Mouse (Mus musculus) gastrocnemius, adult 2 months (tissue): ENCODE measurements around the gene Wdr46. TPM values are rescaled to one million over a fixed set of nuclear protein-coding genes. Genes with fewer than 3 reads are reported as not detected.
A peak's percentile ranks its signal among the peaks of the same experiment; 100 is the strongest.

Experiments
- DNase-seq: peaks from one replicate; pipeline ENCODE4 v3.0.0; 2022
- H3K27ac ChIP-seq: fragments of 200-600 bp; 2 replicates; pipeline ENCODE4 v1.8.1; 2022; ENCODE audit warnings: mild to moderate bottlenecking
- H3K4me3 ChIP-seq: fragments of 200-600 bp; 2 replicates; pipeline ENCODE4 v1.8.1; 2022; ENCODE audit warnings: mild to moderate bottlenecking, moderate library complexity
- CTCF ChIP-seq: fragments of 200-600 bp; IDR thresholded peaks from 2 replicates; pipeline ENCODE4 v1.8.1; 2022; ENCODE audit warnings: antibody characterized with exemption, mild to moderate bottlenecking, moderate library complexity
- intact Hi-C: fragments of 180-260 bp; cut with DNase I; formaldehyde crosslinking; loops from one replicate; pipeline ENCODE4 v1.15.1; 2025
- total RNA-seq, 2 experiments: library from RNA; stranded (reverse); gene quantifications; 2 replicates each; pipeline ENCODE4 v1.2.3; 2021

The Wdr46 gene
- total RNA-seq, 2 experiments from 2014 or later, result 8.6 to 8.8 TPM

DNA sequence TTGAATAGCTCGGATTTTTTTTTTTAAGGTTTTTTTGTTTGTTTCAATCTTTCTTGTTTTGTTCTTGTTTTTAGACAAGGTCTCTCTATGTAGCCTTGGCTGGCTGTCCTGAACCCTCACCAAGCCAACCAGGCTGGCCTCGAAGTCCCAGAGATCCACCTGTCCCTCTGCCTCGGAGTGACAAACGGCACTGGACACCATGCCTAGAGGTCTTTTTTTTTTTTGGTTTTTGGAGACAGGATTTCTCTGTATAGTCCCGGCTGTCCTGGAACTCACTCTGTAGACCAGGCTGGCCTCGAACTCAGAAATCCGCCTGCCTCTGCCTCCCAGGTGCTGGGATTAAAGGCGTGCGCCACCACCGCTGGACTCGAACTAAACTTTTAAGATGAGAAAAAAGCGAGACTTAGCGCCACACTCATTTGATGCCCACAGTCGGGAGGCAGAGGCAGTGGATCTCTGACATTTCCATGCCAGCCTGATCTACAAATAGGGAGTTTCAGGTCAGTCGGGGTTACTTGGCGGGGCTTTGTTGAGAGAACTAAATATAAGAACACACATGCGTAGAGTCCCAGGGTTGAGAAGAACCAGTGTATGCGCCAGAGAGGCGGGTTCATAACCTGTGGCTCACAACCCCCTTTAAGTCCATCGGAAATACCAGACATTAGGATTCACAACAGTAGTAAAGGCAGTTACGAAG is 12.1 kb upstream of the Wdr46 start:
- H3K4me3 ChIP-seq, result peak overlapping the region; percentile 77
- intact Hi-C loops, result no loop called here
- no peak for TF ChIP-seq CTCF
- no peak for DNase-seq
- H3K27ac ChIP-seq, result peak overlapping the region; percentile 94

DNA sequence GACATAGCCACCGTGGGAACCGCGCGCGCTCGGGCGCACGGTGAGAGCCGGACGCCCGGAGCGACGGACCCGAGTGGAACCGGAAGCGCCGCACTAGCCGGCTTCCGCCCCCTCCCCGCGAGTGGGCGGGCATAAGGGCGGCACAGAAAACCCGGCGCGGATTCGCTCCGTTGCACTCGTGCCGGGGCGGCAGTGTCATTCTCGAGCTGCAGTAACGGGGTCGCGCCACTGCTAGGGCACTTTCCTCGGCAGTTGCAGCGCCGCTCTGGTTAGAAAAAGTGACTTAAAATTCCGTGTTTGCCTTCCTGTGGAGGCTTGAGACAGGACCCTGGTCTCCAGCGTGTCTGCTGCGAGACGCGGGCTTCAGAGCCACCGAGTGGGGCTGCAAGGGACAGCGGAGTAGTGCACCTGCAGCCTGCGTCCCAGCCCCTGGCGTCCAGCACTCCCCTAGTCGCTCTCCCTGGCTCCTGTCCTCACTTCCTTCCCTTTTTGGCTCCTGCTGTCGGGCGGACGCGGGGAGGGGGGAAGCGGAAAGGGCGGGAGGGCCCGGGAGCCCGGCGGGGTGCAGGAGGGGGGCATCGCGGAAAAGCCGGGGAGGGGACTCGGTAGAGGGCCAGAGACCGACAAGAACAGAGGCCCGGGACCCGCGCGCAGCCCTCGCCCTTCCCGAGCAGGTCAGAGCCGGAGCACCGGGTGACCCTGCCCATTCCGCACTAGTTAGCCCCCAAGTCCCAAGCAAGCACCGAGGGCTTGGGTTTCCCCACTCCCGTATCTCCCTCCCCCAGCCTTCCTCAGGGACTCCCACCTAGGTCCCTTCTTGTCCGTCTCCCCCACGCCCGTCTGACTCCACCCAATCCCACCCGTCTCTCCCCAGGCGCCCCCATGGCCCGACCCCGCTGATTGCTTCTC is 10.8 kb upstream of the Wdr46 start, which contains the start of gene Rgl2:
TSS of gene Rgl2 (plus strand) at position 173 of the 909 bp plus-strand sequence.
- TF ChIP-seq CTCF, result peak; percentile 44
- H3K27ac ChIP-seq, result peak within 1 kb of the TSS; percentile 94
- peak; percentile 96 for DNase-seq
- intact Hi-C loops, result no loop called here
- peak within 1 kb of the TSS; percentile 77 for H3K4me3 ChIP-seq

DNA sequence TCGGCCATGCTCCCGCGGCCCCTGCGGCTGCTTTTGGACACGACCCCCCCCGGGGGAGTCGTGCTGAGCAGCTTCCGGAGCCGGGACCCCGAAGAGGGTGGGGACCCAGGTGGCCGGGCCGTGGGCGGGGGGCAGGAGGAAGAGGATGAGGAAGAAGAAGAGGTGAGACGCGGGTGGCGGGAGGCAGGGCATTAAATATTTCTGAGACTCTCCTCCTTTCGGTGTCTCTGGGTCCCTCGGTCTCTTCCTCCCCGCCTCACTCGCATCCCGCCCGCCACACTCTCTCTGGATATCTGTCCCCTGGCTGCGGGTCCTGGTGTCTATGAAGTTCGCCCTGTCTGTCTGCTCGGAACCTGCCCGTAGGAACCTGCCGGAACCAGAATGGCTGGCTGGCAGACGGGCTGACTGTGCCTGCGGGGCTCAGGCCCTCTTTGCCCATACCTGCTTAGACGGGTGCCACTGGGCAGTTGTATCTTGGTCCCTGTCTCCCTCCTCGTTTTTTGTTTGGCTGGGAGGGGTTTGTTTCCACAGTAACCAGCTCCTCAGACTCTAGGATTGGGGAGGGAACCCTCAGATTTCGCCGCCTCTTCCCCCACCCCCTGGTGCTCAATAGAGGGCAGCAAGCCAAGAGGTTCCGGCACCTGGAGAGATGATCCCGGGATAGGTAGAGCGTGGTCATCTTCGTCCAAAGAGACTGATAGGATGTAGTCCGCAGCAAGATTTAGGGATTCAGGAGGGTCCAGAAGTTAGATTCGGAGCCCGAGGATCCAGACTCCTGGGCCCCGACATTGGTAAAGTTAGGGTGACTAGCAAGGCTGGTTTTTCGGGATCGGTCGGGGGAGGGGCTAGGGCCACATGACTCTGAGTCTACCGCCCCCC is 9.9 kb upstream of the Wdr46 start:
- H3K27ac ChIP-seq, result peak overlapping the region; percentile 94
- DNase-seq, result peak; percentile 63
- no peak for TF ChIP-seq CTCF
- intact Hi-C loops, result no loop called here
- H3K4me3 ChIP-seq, result peak overlapping the region; percentile 77

DNA sequence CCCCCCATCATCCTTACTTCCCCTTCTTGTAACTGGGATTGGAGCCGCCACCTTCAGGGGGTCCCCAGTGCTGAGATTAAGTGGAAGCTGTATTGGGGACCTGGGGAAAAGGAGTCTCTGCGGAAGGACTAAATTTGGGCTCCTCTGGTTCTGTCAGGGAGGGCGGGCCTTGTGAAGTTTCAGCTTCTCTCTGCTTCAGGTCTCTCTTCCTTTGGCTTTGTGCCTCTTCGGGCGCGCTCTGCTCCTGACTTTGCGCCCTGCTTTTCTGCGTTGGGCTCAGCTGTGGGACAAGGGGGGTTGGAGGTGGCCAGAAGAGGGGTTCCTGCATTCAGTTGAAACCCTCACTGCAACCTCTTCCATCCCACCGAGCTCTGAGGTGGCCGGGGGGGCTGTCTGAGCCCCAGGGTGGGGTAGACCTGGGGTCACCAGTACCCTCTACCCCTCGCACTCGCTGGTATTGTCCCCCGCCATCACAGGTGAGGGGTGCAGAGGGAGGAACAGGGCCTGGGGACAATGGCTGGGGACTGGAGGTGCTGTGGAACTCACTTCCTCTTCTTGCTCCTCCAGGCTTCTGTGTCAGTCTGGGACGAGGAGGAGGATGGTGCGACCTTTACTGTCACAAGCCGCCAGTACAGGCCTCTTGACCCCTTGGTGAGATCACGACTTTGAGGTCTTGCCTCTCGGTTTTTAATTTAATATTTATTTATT is 9.1 kb upstream of the Wdr46 start:
- intact Hi-C loops, result no loop called here
- Histone ChIP-seq H3K4me3 (peak overlapping the region; percentile 77), H3K27ac (peak overlapping the region; percentile 94)
- DNase-seq, result no peak
- no peak for TF ChIP-seq CTCF

DNA sequence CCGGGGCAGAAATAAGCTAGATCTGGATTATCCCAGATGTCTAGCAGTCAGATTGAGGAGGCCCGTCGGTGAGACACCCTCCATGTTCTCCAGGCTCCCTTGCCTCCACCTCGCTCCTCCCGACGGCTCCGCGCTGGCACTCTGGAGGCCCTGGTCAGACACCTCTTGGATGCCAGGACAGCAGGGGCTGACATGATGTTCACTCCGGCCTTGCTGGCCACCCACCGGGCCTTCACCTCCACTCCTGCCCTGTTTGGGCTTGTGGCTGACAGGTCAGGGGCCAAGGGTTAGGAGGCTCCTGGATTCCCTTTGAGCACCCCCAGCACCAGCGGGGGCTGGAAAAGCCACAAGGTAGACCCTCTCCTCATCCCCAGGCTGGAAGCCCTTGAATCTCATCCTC is 8.5 kb upstream of the Wdr46 start:
- TF ChIP-seq CTCF, result no peak
- intact Hi-C loops, result no loop called here
- H3K4me3 ChIP-seq, result no peak overlapping the region
- no peak for DNase-seq
- H3K27ac ChIP-seq, result no peak overlapping the region

DNA sequence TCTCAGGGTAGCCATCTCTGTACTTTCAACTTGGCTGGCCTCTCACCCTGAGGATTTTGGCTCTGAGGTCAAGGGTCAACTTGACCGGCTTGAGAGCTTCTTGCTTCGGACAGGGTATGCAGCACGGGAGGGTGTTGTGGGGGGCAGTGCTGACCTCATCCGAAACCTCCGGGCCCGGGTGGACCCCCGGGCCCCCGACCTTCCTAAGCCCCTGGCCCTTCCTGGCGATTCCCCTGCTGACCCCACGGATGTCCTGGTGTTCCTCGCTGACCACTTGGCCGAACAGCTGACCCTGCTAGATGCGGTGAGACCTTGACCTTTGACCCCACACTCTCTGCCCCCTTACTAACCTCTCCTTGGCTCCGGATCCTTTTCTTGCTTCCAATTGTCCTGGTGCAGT is 8.0 kb upstream of the Wdr46 start:
- intact Hi-C loops, result no loop called here
- Histone ChIP-seq H3K4me3 (no peak overlapping the region), H3K27ac (no peak overlapping the region)
- DNase-seq, result no peak
- TF ChIP-seq CTCF, result no peak

DNA sequence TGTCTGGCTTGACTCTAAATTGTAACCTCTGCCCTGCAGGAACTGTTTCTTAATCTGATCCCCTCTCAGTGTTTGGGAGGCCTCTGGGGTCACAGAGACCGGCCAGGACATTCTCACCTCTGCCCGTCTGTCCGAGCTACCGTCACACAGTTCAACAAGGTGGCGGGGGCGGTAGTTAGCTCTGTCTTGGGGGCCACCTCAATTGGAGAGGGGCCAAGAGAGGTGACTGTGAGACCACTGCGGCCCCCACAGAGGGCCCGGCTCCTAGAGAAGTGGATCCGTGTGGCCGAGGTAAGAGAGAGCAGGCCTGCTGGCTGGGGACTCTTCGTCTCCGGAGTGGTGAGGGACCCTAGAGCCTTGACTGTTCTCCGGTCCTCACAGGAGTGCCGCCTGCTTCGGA is 7.5 kb upstream of the Wdr46 start:
- H3K27ac ChIP-seq, result no peak overlapping the region
- H3K4me3 ChIP-seq, result no peak overlapping the region
- intact Hi-C loops, result no loop called here

DNA sequence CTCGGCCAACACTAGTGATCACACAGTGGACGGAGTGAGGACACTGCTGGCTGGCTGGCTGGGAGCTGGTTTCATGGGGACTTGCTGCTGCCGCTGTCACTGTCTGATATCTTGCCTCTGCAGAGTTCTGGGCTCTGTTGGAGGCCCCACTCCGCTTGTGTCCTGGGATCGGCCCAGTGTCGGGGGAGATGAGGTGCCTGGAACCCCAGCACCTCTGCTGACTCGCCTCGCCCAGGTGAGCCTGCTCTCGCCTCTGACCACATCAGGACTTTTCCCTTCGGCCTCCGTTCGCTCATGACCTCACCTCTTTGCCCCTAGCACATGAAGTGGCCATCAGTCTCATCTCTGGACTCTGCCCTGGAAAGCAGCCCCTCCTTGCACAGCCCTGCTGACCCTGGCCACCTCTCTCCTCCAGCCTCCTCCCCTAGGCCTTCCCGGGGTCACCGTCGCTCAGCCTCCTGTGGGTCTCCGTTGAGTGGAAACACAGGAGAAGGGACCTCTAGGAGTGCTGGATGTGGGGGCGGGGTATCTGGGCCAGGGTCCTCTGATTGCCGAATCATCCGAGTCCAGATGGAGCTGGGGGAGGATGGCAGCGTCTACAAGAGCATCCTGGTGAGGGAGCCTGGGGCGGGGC is 4.9 kb upstream of the Wdr46 start:
- Histone ChIP-seq H3K4me3 (no peak overlapping the region), H3K27ac (no peak overlapping the region)
- TF ChIP-seq CTCF, result no peak
- intact Hi-C loops, result no loop called here
- DNase-seq, result no peak

More for the DNA sequence above, 7.5 kb upstream of the Wdr46 start:
- DNase-seq, result no peak
- no peak for TF ChIP-seq CTCF

DNA sequence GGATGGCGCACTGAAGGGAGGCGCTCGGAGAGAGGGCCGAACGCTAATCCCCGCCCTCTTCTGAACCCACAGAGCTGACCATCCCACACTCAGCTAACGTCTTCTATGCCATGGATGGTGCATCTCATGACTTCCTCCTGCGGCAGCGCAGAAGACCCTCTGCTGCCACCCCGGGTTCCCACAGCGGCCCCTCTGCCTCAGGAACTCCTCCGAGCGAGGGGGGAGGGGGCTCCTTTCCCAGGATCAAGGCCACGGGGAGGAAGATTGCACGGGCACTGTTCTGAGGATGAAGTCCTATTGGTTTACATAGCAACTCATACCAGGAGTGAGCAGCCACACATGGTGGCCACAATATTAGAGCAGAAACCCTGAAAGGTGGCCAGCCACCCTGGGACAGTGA is 3.5 kb upstream of the Wdr46 start:
- no peak overlapping the region for H3K27ac ChIP-seq
- no peak for DNase-seq
- intact Hi-C loops, result no loop called here
- H3K4me3 ChIP-seq, result no peak overlapping the region
- no peak for TF ChIP-seq CTCF

DNA sequence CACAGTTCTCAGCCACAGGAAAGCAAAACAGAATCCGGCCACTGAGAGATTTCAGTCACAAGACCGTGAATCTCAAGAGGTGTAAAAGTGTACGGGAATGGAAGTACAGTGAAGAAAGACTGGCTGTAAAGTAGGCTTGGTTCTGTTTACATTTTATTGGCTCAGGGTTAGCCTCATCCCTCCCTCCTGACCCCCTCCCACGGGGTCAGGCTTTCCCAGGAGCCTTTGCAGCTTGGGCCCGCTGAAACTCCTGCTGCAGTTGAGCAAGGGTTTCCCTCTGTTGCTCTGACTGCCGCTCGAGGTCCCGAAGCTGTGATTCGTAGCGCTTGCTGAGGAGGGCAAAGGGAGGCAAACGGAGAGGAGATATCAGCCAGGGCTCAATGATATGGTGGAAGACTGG is 1.7 kb upstream of the Wdr46 start:
- H3K4me3 ChIP-seq, result no peak overlapping the region
- intact Hi-C loops, result no loop called here
- DNase-seq, result no peak
- TF ChIP-seq CTCF, result no peak
- no peak overlapping the region for H3K27ac ChIP-seq

DNA sequence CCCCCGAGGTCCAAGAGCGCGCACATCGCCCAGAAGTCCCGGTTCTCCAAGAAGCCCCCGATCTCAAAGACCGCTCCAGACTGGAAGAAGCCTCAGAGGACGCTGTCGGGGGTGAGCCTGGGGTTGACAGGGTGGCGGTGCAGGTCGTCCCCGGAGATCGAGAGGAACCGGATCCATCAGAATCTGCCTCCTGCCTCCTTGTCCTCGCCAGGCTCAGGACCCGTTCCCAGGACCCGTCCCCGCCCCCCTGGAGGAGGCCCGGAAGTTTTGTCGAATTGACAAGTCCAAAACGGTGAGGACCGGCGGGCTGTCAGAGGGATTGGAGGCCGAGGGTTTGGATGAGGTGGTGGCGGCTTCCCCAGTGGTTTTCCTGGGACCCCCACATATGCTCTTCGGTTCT is 521 bp downstream of the Wdr46 start:
- intact Hi-C loops, result loop anchor here (2.0 kb wide), 1 partner anchor 14 kb away; the partner anchor contains the start of gene Vps52
- no peak for TF ChIP-seq CTCF
- peak overlapping the region; percentile 96 for H3K27ac ChIP-seq
- H3K4me3 ChIP-seq, result peak overlapping the region; percentile 97
- DNase-seq, result peak; percentile 45
